Mouse (Mus musculus) kidney, adult 9 months (tissue): ENCODE measurements at regions not wholly inside any gene's neighbourhood (a gene's known extent, or its start where the extent isn't known, plus 50 kb on each side); places are given as distances from the start of the nearest gene placed in this dataset.

ENCODE experiments used
- DNase-seq: peaks from one replicate; pipeline ENCODE4 v3.0.0; 2022

GRCm38 (mm10) chr4:127862875-127863274 lies 107.9 kb downstream of the CK137956 start:
- DNase-seq, result no peak

GRCm38 (mm10) chr4:127861319-127862117 lies 109.2 kb downstream of the CK137956 start:
- no peak for DNase-seq

- DNase-seq, result no peak
Measured at GRCm38 (mm10) chr4:127860271-127860670, 110.5 kb downstream of the CK137956 start.

GRCm38 (mm10) chr4:127859505-127859904 lies 111.2 kb downstream of the CK137956 start:
- DNase-seq, result no peak

GRCm38 (mm10) chr4:127858566-127858965 lies 112.2 kb downstream of the CK137956 start:
- no peak for DNase-seq

- no peak for DNase-seq
Measured at GRCm38 (mm10) chr4:127855836-127856235, 114.9 kb downstream of the CK137956 start.

- no peak for DNase-seq
Measured at GRCm38 (mm10) chr4:127854776-127855409, 115.9 kb downstream of the CK137956 start.

- DNase-seq, result no peak
Measured at GRCm38 (mm10) chr4:127849306-127849705, 121.4 kb downstream of the CK137956 start.

GRCm38 (mm10) chr4:127846321-127846720 lies 124.4 kb downstream of the CK137956 start:
- DNase-seq, result no peak

- no peak for DNase-seq
Measured at GRCm38 (mm10) chr4:127843421-127843820, 127.3 kb downstream of the CK137956 start.

- DNase-seq, result no peak
Measured at GRCm38 (mm10) chr4:127833668-127834067, 137.1 kb downstream of the CK137956 start.

- no peak for DNase-seq
Measured at GRCm38 (mm10) chr4:127826988-127827387, 143.8 kb downstream of the CK137956 start.

GRCm38 (mm10) chr4:127819501-127819900 lies 151.2 kb downstream of the CK137956 start:
- DNase-seq, result no peak

GRCm38 (mm10) chr4:127819009-127819408 lies 151.7 kb downstream of the CK137956 start:
- DNase-seq, result no peak

- DNase-seq, result no peak
Measured at GRCm38 (mm10) chr4:127814631-127815030, 156.1 kb downstream of the CK137956 start.

- no peak for DNase-seq
Measured at GRCm38 (mm10) chr4:127812047-127812545, 158.7 kb downstream of the CK137956 start.

GRCm38 (mm10) chr4:127810899-127811510 lies 159.7 kb downstream of the CK137956 start:
- DNase-seq, result no peak

GRCm38 (mm10) chr4:127809006-127809405 lies 161.7 kb downstream of the CK137956 start:
- no peak for DNase-seq

- no peak for DNase-seq
Measured at GRCm38 (mm10) chr4:127789206-127789605, 181.5 kb downstream of the CK137956 start.

GRCm38 (mm10) chr4:127785786-127786185 lies 185.0 kb downstream of the CK137956 start:
- no peak for DNase-seq

GRCm38 (mm10) chr4:127771966-127772500 lies 198.7 kb downstream of the CK137956 start:
- no peak for DNase-seq

- no peak for DNase-seq
Measured at GRCm38 (mm10) chr4:127763736-127764135, 207.0 kb downstream of the CK137956 start.

GRCm38 (mm10) chr4:127758961-127759360 lies 211.8 kb downstream of the CK137956 start:
- no peak for DNase-seq
